Mouse (Mus musculus) cerebellum, postnatal 4 days (tissue): ENCODE measurements around the gene Pax3.

Experiments
- DNase-seq, 2 experiments: peaks; one replicate each; pipeline ENCODE4 v3.0.0; 2022; ENCODE audit warnings: low spot score in 2 of 2, mixed read lengths in 1 of 2

Pax3 gene

GRCm38 (mm10) chr1:78198319-78198940 is 1.5 kb upstream of the Pax3 start:
- DNase-seq: no peak

GRCm38 (mm10) chr1:78197351-78198234 is 659 bp upstream of the Pax3 start:
- no peak for DNase-seq

GRCm38 (mm10) chr1:78195771-78196712 is 892 bp downstream of the Pax3 start:
- DNase-seq: peak in 1 of 2 experiments; percentile 33

- DNase-seq: no peak
Measured at GRCm38 (mm10) chr1:78195145-78195544, 1.8 kb downstream of the Pax3 start.

- no peak for DNase-seq
Measured at GRCm38 (mm10) chr1:78194381-78195047, 2.4 kb downstream of the Pax3 start.

- DNase-seq: no peak
Measured at GRCm38 (mm10) chr1:78193465-78193991, 3.4 kb downstream of the Pax3 start.

GRCm38 (mm10) chr1:78192746-78193464 is 4.0 kb downstream of the Pax3 start:
- no peak for DNase-seq

- no peak for DNase-seq
Measured at GRCm38 (mm10) chr1:78192217-78192735, 4.7 kb downstream of the Pax3 start.

GRCm38 (mm10) chr1:78191761-78192160 is 5.2 kb downstream of the Pax3 start:
- no peak for DNase-seq

- DNase-seq: no peak
Measured at GRCm38 (mm10) chr1:78191331-78191730, 5.6 kb downstream of the Pax3 start.

GRCm38 (mm10) chr1:78190386-78191111 is 6.4 kb downstream of the Pax3 start:
- no peak for DNase-seq

GRCm38 (mm10) chr1:78189501-78190345 is 7.2 kb downstream of the Pax3 start:
- DNase-seq: peak in 1 of 2 experiments; percentile 48

GRCm38 (mm10) chr1:78189016-78189415 is 7.9 kb downstream of the Pax3 start:
- DNase-seq: no peak

GRCm38 (mm10) chr1:78188299-78188698 is 8.6 kb downstream of the Pax3 start:
- no peak for DNase-seq

GRCm38 (mm10) chr1:78187788-78188173 is 9.2 kb downstream of the Pax3 start:
- no peak for DNase-seq

- DNase-seq: no peak
Measured at GRCm38 (mm10) chr1:78187122-78187787, 9.7 kb downstream of the Pax3 start.

GRCm38 (mm10) chr1:78182954-78183353 is 14.0 kb downstream of the Pax3 start:
- no peak for DNase-seq

- no peak for DNase-seq
Measured at GRCm38 (mm10) chr1:78181882-78182281, 15.1 kb downstream of the Pax3 start.
